Mouse (Mus musculus): Measurements from ENCODE around the gene Msi2.
A peak's percentile ranks its signal among the peaks of the same experiment; 100 is the strongest.

The Msi2 gene

GRCm38 (mm10) chr11:88636934-88637333, 81.4 kb downstream of the Msi2 start:
- no peak for DNase-seq (ENCODE audit: low spot score)

- DNase-seq (ENCODE audit: low spot score), result no peak
Observed at GRCm38 (mm10) chr11:88636319-88636718, 82.0 kb downstream of the Msi2 start.

GRCm38 (mm10) chr11:88634627-88635026, 83.7 kb downstream of the Msi2 start:
- no peak for DNase-seq (ENCODE audit: low spot score)

GRCm38 (mm10) chr11:88631932-88632230, 86.4 kb downstream of the Msi2 start:
- no peak for DNase-seq (ENCODE audit: low spot score)

- DNase-seq (ENCODE audit: low spot score), result no peak
Observed at GRCm38 (mm10) chr11:88631084-88631931, 87.0 kb downstream of the Msi2 start.

DNA sequence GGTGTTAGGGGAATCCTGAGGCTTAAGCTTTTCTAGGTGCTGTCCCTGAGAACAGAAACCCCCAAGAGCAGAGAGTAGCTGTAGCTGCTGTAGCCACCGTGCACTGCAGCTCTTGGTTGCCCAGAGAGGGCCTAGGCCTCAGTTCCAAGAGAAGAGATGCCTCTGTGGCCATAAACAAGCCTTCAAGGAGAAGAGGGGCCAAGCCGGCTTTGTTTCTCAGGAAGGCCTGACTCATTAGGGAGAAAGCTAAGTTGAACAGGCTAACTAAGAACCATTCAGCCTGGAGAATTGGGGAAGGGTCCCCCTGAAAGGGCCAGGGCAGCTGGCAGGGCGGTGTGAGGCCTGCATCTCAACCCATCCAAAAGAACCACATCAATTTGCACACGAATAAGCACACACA, 88.7 kb downstream of the Msi2 start:
- DNase-seq (ENCODE audit: low spot score), result peak; percentile 63

- no peak for DNase-seq (ENCODE audit: low spot score)
Observed at GRCm38 (mm10) chr11:88629165-88629564, 89.1 kb downstream of the Msi2 start.

GRCm38 (mm10) chr11:88628676-88629075, 89.6 kb downstream of the Msi2 start:
- no peak for DNase-seq (ENCODE audit: low spot score)

- DNase-seq (ENCODE audit: low spot score), result no peak
Observed at GRCm38 (mm10) chr11:88627327-88627726, 91.0 kb downstream of the Msi2 start.

GRCm38 (mm10) chr11:88626576-88626975, 91.7 kb downstream of the Msi2 start:
- DNase-seq (ENCODE audit: low spot score), result no peak

- DNase-seq (ENCODE audit: low spot score), result no peak
Observed at GRCm38 (mm10) chr11:88626061-88626460, 92.3 kb downstream of the Msi2 start.

- no peak for DNase-seq (ENCODE audit: low spot score)
Observed at GRCm38 (mm10) chr11:88625063-88625462, 93.2 kb downstream of the Msi2 start.

- DNase-seq (ENCODE audit: low spot score), result no peak
Observed at GRCm38 (mm10) chr11:88624627-88625026, 93.7 kb downstream of the Msi2 start.

DNA sequence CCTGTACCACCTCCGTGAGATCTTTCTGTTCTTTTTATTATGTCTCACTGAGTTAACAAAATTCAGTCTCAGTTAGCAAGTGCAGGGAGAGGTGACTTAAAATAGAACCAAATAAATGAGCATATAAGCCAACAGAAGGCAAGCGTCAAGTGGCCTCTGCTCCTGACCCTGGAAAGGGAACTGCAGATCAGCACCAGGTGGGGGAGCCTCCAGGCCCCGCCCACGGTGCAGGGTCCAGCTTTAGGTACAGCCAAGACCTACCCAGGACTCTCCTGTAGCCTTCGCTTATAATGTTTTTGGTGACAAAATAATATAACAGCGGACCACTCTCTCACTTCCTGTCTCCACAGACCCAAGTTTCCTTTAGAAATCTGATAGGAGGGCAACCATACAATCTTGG, 94.6 kb downstream of the Msi2 start:
- no peak for DNase-seq (ENCODE audit: low spot score)

DNA sequence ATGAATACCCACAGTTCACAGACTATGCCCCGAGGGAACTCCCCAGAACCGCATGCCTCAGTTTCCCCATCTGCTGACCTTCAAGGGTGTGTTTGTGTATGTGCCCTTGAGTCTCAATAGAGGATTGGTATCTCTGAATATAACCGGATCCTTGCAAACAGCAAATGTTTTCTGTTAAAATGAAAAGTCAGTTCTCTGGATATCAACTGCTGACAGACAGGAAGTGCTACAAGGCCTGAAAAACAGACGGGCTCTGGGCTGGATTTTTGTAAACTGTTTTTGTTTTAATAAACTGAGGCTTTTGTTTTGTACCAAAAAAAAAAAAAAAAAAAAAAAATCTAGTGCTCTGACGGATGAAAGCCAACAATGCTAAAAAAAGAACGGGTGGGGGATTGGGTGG, 95.8 kb downstream of the Msi2 start:
- DNase-seq (ENCODE audit: low spot score), result no peak

DNA sequence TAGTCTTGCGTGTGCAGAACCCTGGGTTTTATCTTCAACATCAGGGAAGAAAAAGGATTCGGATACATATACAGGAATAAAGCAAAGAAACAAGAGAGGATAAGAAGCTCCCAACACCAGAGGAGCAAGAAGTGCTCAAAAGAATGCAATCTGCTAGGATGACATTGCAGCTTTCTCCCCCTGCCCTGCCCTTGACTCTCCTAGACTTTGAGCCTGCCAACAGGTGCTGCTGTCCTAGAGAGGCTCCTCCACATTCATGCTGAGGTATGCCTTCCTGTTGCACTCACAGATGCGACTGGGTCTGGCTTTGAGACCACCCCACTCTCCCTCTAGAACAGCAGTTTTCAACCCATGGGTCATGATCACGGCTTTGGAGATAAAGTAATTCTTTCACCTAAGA, 96.5 kb downstream of the Msi2 start:
- no peak for DNase-seq (ENCODE audit: low spot score)

DNA sequence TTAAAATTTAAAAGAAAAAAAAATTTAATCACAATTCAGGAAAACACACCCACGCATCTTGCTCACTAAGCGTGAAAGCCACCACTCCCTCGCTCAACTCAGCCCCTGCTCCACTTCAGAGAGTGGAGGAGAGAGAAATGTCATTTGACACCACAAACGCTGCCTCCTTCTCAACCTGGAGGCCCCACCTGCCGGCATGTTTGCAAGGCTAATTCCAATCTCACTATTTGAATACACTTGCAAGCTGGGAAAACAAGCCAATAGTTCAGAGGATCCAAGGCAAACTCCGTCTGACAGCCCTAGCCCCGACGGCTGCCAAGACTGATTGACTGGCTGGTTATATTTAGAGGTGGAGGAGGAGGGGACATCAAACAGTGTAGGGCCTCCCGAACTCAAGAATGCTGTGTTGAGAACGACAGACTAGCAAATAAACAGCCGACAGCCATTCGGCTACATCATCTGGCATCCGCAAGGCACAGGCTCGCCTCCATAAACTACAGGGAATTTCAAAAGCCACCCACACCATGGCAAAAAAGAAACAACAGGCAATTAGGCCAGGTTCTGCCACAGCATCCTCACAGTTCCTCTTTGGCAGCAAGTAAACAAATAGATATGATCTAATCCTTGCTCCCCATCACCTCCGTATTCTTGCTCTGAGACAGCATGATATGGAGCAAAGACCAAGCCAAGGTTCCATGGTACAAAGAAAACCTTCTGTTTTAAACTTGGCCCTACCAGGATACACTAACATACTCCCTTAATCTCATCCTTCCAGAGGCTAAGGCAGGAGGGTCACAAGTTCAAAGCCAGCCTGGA, 97.9 kb downstream of the Msi2 start:
- DNase-seq (ENCODE audit: low spot score), result peak; percentile 57

DNA sequence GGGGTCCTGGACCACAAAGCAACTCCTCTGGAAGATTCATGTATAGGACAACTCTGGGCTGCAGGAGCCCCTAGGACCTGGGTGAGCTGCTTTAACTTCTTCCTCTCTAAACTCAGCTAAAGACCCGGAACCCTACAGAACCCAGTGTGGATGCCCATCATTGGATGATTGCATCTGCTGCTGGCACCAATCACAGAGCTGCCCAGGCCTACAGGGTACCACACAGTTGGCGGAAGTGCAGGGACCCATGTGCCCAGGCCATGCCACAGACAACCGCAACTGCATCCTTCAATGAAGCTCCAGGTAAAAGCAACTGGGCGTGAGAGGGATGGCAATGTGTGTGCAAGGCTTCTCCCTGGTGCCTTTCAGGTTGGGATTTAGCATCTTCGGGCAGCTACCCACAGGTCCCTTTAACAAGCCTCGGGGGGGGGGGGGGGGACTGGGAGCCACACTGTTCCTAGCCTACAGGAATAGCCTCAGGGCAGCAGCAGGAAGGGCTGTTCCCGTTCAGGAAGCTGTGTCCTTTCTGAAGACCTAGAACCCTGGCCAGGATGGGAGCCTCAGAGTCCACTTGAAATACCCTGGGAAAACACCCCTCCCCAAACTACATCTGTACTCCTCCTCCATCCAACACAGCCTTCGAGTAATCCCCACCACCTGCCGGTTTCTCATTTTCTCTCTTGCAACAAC, 98.7 kb downstream of the Msi2 start:
- DNase-seq (ENCODE audit: low spot score), result no peak

GRCm38 (mm10) chr11:88618732-88619309, 99.5 kb downstream of the Msi2 start:
- peak; percentile 40 for DNase-seq (ENCODE audit: low spot score)

DNA sequence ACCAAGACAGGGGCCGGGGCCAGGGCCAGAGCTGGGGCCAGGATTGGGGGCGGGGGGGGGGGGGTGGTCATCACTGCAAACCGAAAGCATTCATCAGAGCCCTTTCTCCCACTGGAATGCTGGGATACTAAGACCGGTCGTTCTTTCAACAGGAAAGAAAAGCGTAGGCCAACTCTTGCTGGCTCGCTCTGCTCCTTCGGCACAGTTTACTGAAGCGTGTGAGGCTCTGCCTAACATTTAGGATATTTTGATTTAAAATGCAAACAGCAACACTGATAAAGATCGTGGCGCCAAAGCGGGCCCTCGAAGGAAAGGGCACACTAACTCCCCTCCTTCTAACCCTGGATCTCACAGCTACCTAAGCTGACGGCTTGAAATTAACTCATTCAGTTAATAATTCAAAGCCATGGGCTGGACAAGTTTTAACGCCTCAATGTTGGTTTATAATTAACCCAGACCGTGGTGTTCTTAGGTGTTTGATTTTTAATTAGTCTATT, 100.3 kb downstream of the Msi2 start:
- DNase-seq (ENCODE audit: low spot score), result no peak

DNA sequence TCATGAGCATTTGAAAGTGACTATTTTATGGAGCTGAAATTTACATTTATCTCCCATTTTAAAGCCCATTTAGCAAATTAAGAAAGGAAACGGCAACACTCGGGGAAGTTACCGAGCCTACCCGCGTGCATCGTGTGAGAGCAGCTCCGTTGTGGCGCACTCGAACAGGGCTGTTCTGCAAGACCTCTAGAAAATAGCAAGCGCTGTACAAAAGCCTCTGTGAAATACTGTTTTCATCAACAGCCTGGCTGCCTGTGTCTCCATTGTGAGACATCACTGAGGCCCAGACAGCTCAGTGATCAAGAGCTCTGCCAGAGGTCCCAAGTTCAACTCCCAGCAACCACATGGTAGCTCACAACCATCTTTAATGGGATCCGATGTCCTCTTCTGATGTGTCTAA, 100.9 kb downstream of the Msi2 start:
- DNase-seq (ENCODE audit: low spot score), result no peak

All from embryo, embryonic 10 days (tissue).